Mouse (Mus musculus): ENCODE measurements around the gene Large1.

GRCm38 (mm10) chr8:73016303-73016702 lies 337.0 kb downstream of the Large1 start:
- no peak for TF ChIP-seq POLR2AphosphoS5 (IDR thresholded peaks at IDR 0.05; ENCODE audit: insufficient replicate concordance, low read depth, low read length)
- TF ChIP-seq CTCF (IDR thresholded peaks at IDR 0.05; ENCODE audit: low read depth, low read length), result no peak
- no peak for TF ChIP-seq TAL1 (conservative IDR thresholded peaks at IDR 0.05; ENCODE audit: low read depth, low read length)
